Mouse (Mus musculus) heart, adult 9 months (tissue): ENCODE results near the gene Gfy.

Experiments
- DNase-seq, 2 experiments: peaks; one replicate each; pipeline ENCODE4 v3.0.0; 2022; ENCODE audit warnings: low spot score in 2 of 2

The Gfy gene

DNA sequence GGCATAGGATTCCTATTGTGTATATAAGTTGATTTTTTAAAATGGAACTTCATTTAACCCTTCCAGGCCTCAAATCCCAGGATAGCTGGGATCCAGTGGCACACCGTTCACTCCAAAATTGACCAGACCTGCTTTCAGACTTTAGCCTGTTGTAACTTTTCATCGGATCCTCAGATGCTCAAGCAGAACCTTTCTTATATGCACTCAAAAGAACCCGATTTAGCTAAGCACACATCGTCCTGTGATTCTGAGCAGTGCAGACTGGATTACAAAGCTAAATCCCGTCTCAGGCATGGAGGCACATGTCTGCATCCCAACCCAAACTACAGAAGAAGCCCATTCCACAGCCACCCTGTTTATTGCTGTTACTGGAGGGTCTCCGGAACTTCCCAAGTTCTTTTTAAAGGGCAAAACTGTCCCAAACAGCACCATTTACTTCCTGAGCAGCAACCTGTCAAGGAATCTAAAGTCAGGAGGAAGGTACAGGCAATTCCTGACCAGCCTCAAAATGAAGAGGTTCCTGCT, 51.6 kb downstream of the Gfy start:
- no peak for DNase-seq

DNA sequence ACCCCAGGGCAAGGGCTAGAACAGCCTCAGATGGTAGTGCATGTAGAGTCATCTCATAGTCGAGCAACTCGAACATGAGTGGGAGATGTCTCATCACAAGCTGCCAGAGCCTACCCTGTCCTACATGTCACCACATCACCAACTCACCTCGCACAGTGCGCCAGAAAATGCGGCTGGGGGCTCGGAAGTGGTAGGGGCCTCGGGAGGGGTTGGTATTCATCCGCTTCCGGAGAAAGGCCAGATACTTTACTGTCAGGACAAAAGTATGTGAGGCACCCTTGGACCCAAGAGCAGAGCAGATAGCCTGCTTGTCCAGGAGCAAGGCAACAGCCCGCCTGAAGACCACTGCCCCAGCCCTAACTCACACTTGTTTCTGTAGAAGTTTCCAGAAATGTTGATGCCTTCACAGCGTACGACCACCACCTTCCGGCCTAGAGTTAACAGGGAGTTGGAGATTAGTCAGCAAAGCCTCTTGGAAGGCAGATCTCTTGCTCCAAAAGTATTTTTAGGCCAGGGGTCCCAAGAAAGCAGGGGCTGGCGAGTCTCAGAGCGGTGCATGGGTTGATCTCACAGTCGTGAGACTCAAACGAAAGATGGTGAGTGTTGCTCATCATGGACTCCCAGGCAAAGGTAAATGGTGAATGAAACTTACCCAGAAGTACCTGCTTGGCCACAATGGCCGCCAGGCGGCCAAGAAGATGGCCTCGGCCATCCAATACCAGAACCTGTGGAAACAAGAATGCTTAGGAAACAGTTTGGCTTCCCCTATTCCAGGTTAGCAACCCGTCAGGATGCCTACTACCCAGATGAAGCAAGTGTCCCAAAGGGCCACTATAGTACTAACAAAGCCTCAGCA, 52.3 kb downstream of the Gfy start:
- no peak for DNase-seq
